ENCODE assay signal across 8 mouse cellular contexts in genomic region chr1:184882281-184883268, GRCm38 (mm10). TPM values are rescaled to one million over a fixed set of nuclear protein-coding genes. Genes with fewer than 3 reads are reported as not detected.
DNase-seq lines count a peak whose midpoint lies in the region; ATAC-seq and TF ChIP-seq lines count a peak whose summit lies in the region.

C130074G19Rik (minus strand) TSS chr1:184883218.

- TF ChIP-seq CTCF in intestine, postnatal 0 days (IDR thresholded peaks at IDR 0.05; ENCODE audit: low read depth): peak; percentile 85

- no peaks in the 10 kb centered on the region; the same call in 1 of the 2 replicates for H3K4me1 ChIP-seq in embryonic facial prominence, embryonic 11.5 days (ENCODE audit: control insufficient read depth, insufficient read depth, low read length)
- H3K4me1 ChIP-seq in intestine, postnatal 0 days (replicated peaks; ENCODE audit: control insufficient read depth, insufficient read depth, low read length): 0 out of 2 replicates have a peak, but pooled peaks cover 4% of the 10 kb centered on the region
- H3K4me1 ChIP-seq in midbrain, embryonic 14.5 days (ENCODE audit: control insufficient read depth, insufficient read depth, low read length): no peaks in the 10 kb centered on the region

- H3K4me3 ChIP-seq in embryonic facial prominence, embryonic 11.5 days (ENCODE audit: low read depth, low read length): peak within 1 kb of the TSS; percentile 33
- peak within 1 kb of the TSS; percentile 65 for H3K4me3 ChIP-seq in intestine, postnatal 0 days (ENCODE audit: low read depth, low read length)
- H3K4me3 ChIP-seq in midbrain, embryonic 14.5 days (replicated peaks; ENCODE audit: low read depth, low read length): peak within 1 kb of the TSS; percentile 36

- ATAC-seq in embryonic facial prominence, embryonic 11.5 days (replicated peaks; ENCODE audit: insufficient number of reproducible peaks, low FRiP score, low TSS enrichment, low read depth): peak; percentile 81
- ATAC-seq in intestine, postnatal 0 days: peak; percentile 94
- peak; percentile 50; the same call in 1 of the 2 replicates for ATAC-seq in midbrain, embryonic 14.5 days (ENCODE audit: low FRiP score, low TSS enrichment)
- no peak for ATAC-seq in cerebellum, adult (ENCODE audit: insufficient number of reproducible peaks, low FRiP score, low TSS enrichment)

- H3K27ac ChIP-seq in embryonic facial prominence, embryonic 11.5 days (replicated peaks; ENCODE audit: low read depth, low read length): no peak within 1 kb of the TSS
- H3K27ac ChIP-seq in intestine, postnatal 0 days (ENCODE audit: low read depth, low read length): peak within 1 kb of the TSS; percentile 52
- no peak within 1 kb of the TSS for H3K27ac ChIP-seq in midbrain, embryonic 14.5 days (replicated peaks; ENCODE audit: low read depth, low read length)

- DNase-seq in adrenal gland, postnatal 14 days: peak; percentile 89
- DNase-seq in embryonic facial prominence, embryonic 11.5 days (ENCODE audit: low spot score): peak; percentile 65
- DNase-seq in heart, adult 18-20 months: peak; percentile 77 to 86
- DNase-seq in liver: peak; percentile 69
- peak; percentile 51 for DNase-seq in midbrain, embryonic 14.5 days
- peak; percentile 11 to 23 for DNase-seq in thymus, postnatal 36 days

- no peaks in the 10 kb centered on the region for H3K9me3 ChIP-seq in embryonic facial prominence, embryonic 11.5 days (replicated peaks; ENCODE audit: control insufficient read depth, low read length)
- H3K9me3 ChIP-seq in intestine, postnatal 0 days (ENCODE audit: control insufficient read depth): no peaks in the 10 kb centered on the region
- H3K9me3 ChIP-seq in midbrain, embryonic 14.5 days (ENCODE audit: control insufficient read depth, low read length): no peaks in the 10 kb centered on the region

- 1% methylated on average over 77 of the region's 77 CpGs for WGBS in embryonic facial prominence, embryonic 11.5 days
- WGBS in intestine, postnatal 0 days: 2% methylated on average over 77 of the region's 77 CpGs
- WGBS in midbrain, embryonic 14.5 days: 3% methylated on average over 77 of the region's 77 CpGs

- no peaks in the 10 kb centered on the region for H3K36me3 ChIP-seq in embryonic facial prominence, embryonic 11.5 days (replicated peaks; ENCODE audit: control insufficient read depth, insufficient read depth, low read depth, low read length)
- H3K36me3 ChIP-seq in intestine, postnatal 0 days (ENCODE audit: control insufficient read depth, insufficient read depth): no peaks in the 10 kb centered on the region
- H3K36me3 ChIP-seq in midbrain, embryonic 14.5 days (ENCODE audit: control insufficient read depth, insufficient read depth, low read length): no peaks in the 10 kb centered on the region

- H3K4me2 ChIP-seq in embryonic facial prominence, embryonic 11.5 days (ENCODE audit: low read depth, low read length): peak within 1 kb of the TSS; percentile 61
- peak within 1 kb of the TSS; percentile 83 for H3K4me2 ChIP-seq in intestine, postnatal 0 days (replicated peaks; ENCODE audit: low read depth)
- H3K4me2 ChIP-seq in midbrain, embryonic 14.5 days (ENCODE audit: low read length): peak within 1 kb of the TSS; percentile 74

- peaks cover 23% of the 10 kb centered on the region for H3K27me3 ChIP-seq in embryonic facial prominence, embryonic 11.5 days (ENCODE audit: control insufficient read depth, insufficient read depth, low read length)
- 0 out of 2 replicates have a peak, but pooled peaks cover 3% of the 10 kb centered on the region for H3K27me3 ChIP-seq in intestine, postnatal 0 days (replicated peaks; ENCODE audit: control insufficient read depth, insufficient read depth, low read length)
- H3K27me3 ChIP-seq in midbrain, embryonic 14.5 days (ENCODE audit: control insufficient read depth, insufficient read depth, low read length): peaks cover 33% of the 10 kb centered on the region

- peak within 1 kb of the TSS; percentile 22 for H3K9ac ChIP-seq in embryonic facial prominence, embryonic 11.5 days (replicated peaks; ENCODE audit: low read length)
- H3K9ac ChIP-seq in intestine, postnatal 0 days (ENCODE audit: low read depth, low read length): peak within 1 kb of the TSS; percentile 65
- H3K9ac ChIP-seq in midbrain, embryonic 14.5 days (replicated peaks; ENCODE audit: low read length): peak within 1 kb of the TSS; percentile 39; the same call in 1 of the 2 replicates

RNA-seq across cellular contexts. Expression of gene C130074G19Rik, which starts in this region (rescaled TPM):
- total RNA-seq in adrenal gland, postnatal 14 days (2021): 31.6 and 32.6 TPM in 2 replicates
- polyA plus RNA-seq in embryonic facial prominence, embryonic 11.5 days (2014; fragmentation: Nextera tagmentation; extraction: Ambion mirVana): 0.67 and 0.72 TPM in 2 replicates
- total RNA-seq in heart, adult 18-20 months (2021): 10 to 100 TPM; 13.9 to 15.4 TPM
- polyA plus RNA-seq in intestine, postnatal 0 days (2015; fragmentation: Nextera tagmentation; extraction: Ambion mirVana): 6.3 and 6.4 TPM in 2 replicates
- 0.40 and 1.1 TPM in 2 replicates for polyA plus RNA-seq in midbrain, embryonic 14.5 days (2014; fragmentation: Nextera tagmentation; extraction: Ambion mirVana)

Comparison
In these comparisons a context has a peak if more than half of its experiments do, and no peak if none do; other contexts are left out.
1. Peak in DNase-seq, ATAC-seq, H3K4me3 ChIP-seq, H3K9ac ChIP-seq and H3K4me2 ChIP-seq in embryonic facial prominence, embryonic 11.5 days; RNA of the gene not detected or under 1 TPM.
2. DNase-seq: peak in every context shown above with its lines; median percentile 89 in adrenal gland, postnatal 14 days; 82 in heart, adult 18-20 months; 69 in liver; 65 in embryonic facial prominence, embryonic 11.5 days; 51 in midbrain, embryonic 14.5 days; 17 in thymus, postnatal 36 days.